Mouse (Mus musculus): Measurements from ENCODE around the gene Saysd1.
"Not testable (repeated sequence)": the region's sequence is repeated elsewhere in the genome, so short reads cannot be mapped to it uniquely, and the experiment has no call there.

Saysd1 gene

GRCm38 (mm10) chr14:20039795-20040194, 98.5 kb downstream of the Saysd1 start:
- DNase-seq (ENCODE audit: low spot score): no peak

GRCm38 (mm10) chr14:20032738-20033116, 105.6 kb downstream of the Saysd1 start:
- no peak for DNase-seq (ENCODE audit: low spot score)

GRCm38 (mm10) chr14:20032016-20032737, 106.2 kb downstream of the Saysd1 start:
- DNase-seq (ENCODE audit: low spot score): no peak

GRCm38 (mm10) chr14:20029606-20030005, 108.7 kb downstream of the Saysd1 start:
- DNase-seq (ENCODE audit: low spot score): no peak

- not testable (repeated sequence) for DNase-seq (ENCODE audit: low spot score)
These were observed 110.9 kb downstream of the Saysd1 start for GRCm38 (mm10) chr14:20027475-20027874.
